Mouse (Mus musculus): Measurements from ENCODE around the gene Fam126a.
"Not testable (repeated sequence)": the region's sequence is repeated elsewhere in the genome, so short reads cannot be mapped to it uniquely, and the experiment has no call there.

Gene Fam126a

DNA sequence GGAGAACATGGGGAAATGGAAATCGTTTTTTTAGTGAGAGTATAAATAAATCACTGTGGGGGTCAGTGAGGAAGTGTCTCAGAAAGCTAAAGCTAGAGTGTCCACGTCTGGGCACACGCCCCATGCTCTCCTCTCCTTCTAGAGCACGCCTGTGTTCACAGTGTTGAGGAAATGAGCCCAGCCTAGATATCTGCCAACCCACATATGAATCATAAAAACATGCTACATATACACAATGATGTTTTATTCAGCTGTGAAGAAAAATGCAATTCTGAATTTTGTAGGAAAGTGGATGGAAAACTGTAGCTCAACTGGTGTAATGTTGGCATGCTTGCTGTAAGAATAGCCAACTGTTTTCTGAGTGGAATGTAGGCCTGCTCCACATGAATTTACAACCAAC is 130.3 kb downstream of the Fam126a start:
- DNase-seq (ENCODE audit: low read depth) = peak; percentile 27

- DNase-seq (ENCODE audit: low read depth) = no peak
These were observed 136.4 kb downstream of the Fam126a start for GRCm38 (mm10) chr5:23893864-23894771.

- no peak for DNase-seq (ENCODE audit: low read depth)
These were observed 137.2 kb downstream of the Fam126a start for GRCm38 (mm10) chr5:23893156-23893863.

DNA sequence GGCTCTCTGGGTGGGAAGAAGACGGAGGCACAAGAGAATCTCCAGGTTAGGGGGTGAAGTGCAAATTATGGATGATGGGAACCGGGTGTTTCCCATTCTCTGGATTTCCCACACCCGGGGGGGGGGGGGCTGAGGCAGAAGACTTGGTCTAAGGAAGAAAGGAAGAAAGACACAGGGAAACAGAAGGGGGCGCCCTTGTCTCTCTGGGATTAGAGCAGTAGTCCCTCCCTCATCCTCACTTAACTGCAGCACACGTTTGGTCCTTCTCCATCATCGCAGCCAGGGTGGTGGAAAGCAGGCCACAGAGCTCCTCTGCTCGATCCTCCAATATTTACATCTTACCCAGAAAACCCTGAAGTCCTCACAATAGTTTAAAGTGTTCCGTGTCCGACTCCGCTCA is 139.8 kb downstream of the Fam126a start:
- peak; percentile 15 for DNase-seq (ENCODE audit: low read depth)

GRCm38 (mm10) chr5:23889461-23889860 is 141.0 kb downstream of the Fam126a start:
- DNase-seq (ENCODE audit: low read depth) = no peak

DNA sequence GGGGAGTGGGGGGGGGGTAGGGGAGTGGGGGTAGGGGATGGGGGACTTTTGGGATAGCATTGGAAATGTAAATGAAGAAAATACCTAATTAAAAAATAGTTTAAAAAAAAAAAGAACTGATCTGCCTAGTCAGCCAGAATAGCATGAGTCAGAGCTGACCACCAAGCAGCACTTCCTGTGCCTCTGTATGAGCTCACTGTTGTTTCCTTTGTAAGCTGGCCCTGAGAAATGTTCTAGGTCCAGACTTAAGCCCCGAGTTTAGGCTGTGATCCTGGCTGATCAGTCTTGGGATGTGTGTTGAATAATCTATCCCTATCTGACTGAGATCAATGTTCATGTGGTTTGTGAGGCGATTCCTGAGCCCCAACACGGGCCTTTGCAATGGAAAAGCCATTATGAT is 143.4 kb downstream of the Fam126a start:
- DNase-seq (ENCODE audit: low read depth) = no peak

DNA sequence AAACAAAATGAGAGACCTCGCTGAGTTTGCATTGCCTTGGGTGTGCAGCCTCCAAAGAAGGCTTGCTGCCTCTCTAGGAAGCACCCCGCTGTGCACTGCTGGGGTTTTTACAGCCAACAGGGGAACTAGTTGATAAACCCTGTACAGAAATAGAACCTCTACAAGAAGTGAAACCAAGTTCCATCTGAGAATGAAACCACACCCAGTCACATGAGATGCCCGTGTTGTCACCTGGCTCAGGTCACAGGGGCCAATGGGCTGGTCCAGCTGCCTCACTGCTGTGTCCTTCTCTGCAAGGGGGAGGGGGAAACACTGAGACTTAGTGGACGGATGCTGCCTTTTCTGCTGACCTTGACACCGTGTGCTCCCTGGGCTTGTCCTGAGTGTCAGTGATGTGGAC is 156.0 kb downstream of the Fam126a start:
- no peak for DNase-seq (ENCODE audit: low read depth)

- no peak for DNase-seq (ENCODE audit: low read depth)
These were observed 157.9 kb downstream of the Fam126a start for GRCm38 (mm10) chr5:23872586-23872985.

GRCm38 (mm10) chr5:23871323-23871722 is 159.2 kb downstream of the Fam126a start:
- DNase-seq (ENCODE audit: low read depth) = not testable (repeated sequence)

DNA sequence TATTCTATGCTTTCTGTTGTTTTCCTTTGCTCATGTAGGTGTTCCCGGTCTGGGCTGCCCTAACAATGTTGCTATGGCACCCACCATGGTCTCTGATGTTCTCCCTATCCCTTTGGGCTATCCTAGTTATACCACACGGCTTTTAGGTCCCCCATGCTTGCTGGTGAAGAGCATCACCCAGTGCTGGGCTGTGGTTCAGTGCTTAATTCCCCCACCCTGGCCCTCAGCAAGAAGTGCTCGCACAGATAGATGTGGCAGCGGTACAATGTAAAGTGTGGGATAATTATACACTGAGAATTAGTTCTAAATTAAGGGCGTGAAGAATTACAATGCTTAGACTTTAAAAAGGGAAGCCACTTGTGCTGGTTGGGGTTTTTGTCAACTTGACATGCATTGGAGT is 164.5 kb downstream of the Fam126a start:
- DNase-seq (ENCODE audit: low read depth) = no peak
